Mouse (Mus musculus) forebrain, embryonic 11.5 days (tissue): Measurements from ENCODE around the gene 2610507B11Rik. TPM values are rescaled to one million over a fixed set of nuclear protein-coding genes. Genes with fewer than 3 reads are reported as not detected.

ENCODE experiments used
- ATAC-seq: fragments of 200-750 bp; cut with Nextera tagmentation; replicated peaks from 2 replicates; pipeline ENCODE4 v1.8.0; 2017; ENCODE audit warnings: moderate TSS enrichment; ENCODE audit not compliant: low FRiP score
- DNase-seq: peaks from one replicate; pipeline ENCODE4 v3.0.0-alpha.2; 2017; ENCODE audit warnings: low spot score
- H3K27ac ChIP-seq: fragments of 300-500 bp; sonication (generic); 2 replicates; pipeline ENCODE4 v1.5.1; 2014; ENCODE audit warnings: low read depth, low read length
- H3K27me3 ChIP-seq: fragments of 300-500 bp; sonication (generic); 2 replicates; pipeline ENCODE4 v1.6.1; 2014; ENCODE audit warnings: mild to moderate bottlenecking, low read length, mixed read lengths; ENCODE audit not compliant: control insufficient read depth, insufficient read depth
- H3K36me3 ChIP-seq: fragments of 300-500 bp; sonication (generic); 2 replicates; pipeline ENCODE4 v1.6.1; 2014; ENCODE audit warnings: mild to moderate bottlenecking, low read length, moderate library complexity, mixed read lengths; ENCODE audit not compliant: control insufficient read depth, insufficient read depth
- H3K4me1 ChIP-seq: fragments of 300-500 bp; sonication (generic); replicated peaks from 2 replicates; pipeline ENCODE4 v1.6.1; 2014; ENCODE audit warnings: low read length, mixed read lengths; ENCODE audit not compliant: control insufficient read depth, insufficient read depth
- H3K4me2 ChIP-seq: fragments of 300-500 bp; sonication (generic); 2 replicates; pipeline ENCODE4 v1.6.1; 2014; ENCODE audit warnings: low read depth, mild to moderate bottlenecking, low read length, moderate library complexity, mixed read lengths; ENCODE audit not compliant: severe bottlenecking
- H3K4me3 ChIP-seq: fragments of 300-500 bp; sonication (generic); 2 replicates; pipeline ENCODE4 v1.5.1; 2014; ENCODE audit warnings: low read depth, low read length
- H3K9ac ChIP-seq: fragments of 300-500 bp; sonication (generic); 2 replicates; pipeline ENCODE4 v1.6.1; 2014; ENCODE audit warnings: low read length
- H3K9me3 ChIP-seq: fragments of 300-500 bp; sonication (generic); 2 replicates; pipeline ENCODE4 v1.6.1; 2016; ENCODE audit warnings: low read length, mixed read lengths; ENCODE audit not compliant: control insufficient read depth
- WGBS: fragments of 180-500 bp; shearing (Covaris S2); extraction: QIAGEN DNeasy Blood & Tissue Kit; methylation state at CpG from one replicate; pipeline ENCODE4 v1.1.7; 2014; 5-methylcytosine and 5-hydroxymethylcytosine counted together
- polyA plus RNA-seq: library from polyadenylated mRNA; unstranded; fragments of >200 nt; fragmentation: Nextera tagmentation; extraction: Ambion mirVana; gene quantifications from 2 replicates; pipeline ENCODE4 v1.2.1, GENCODE M21; 2014

The 2610507B11Rik gene
- polyA plus RNA-seq, 1 experiment from 2014 or later, result 84.6 TPM

DNA sequence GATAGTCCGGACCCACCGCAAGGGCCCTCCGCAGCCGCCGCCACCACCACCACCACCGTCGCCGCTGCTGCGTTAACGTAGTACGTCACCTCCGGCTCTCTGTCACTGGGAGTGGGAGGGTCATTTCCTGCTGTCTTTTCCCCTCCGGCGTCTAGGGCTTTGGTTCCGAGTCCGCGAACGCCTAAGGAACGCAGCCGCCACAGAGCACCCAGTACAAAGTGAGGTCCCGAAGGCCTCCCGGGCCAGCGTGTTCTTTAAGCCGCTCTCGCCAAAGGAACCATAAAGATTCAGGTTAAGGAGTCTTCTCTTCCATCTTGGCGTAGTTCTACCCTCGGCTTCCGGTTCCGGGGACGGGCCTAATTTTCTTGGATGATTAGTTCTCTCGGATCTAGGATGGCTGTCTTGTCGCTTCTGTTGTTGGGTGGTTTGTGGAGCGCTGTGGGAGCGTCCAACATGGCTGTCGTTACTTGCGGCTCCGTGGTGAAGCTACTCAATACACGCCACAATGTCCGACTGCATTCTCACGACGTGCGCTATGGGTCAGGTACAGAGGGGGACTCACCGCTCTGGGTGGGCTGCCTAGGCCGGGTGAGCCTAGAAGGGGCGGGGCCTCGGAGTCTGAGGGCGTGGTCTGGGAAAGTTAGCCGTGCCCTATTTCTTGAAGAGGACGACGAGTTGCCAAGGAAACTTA is 15.8 kb upstream of the 2610507B11Rik start, which contains the start of the genes Sdf2 and Supt6:
Gene Sdf2, plus strand, starts transcription at position 120 of the 691 bp plus-strand sequence.
Gene Supt6, minus strand, starts transcription at position 361 of the 691 bp plus-strand sequence.
- ATAC-seq (peak; percentile 88), DNase-seq (peak; percentile 91)
- H3K4me1 ChIP-seq, result peaks cover 2% of the 10 kb centered on the region; the same call in 1 of the 2 replicates
- H3K9ac ChIP-seq, result peak within 1 kb of the TSS; percentile 87
- WGBS, result under 1% methylated on average over 50 of the region's 50 CpGs
- no peaks in the 10 kb centered on the region for H3K36me3 ChIP-seq
- no peaks in the 10 kb centered on the region for H3K27me3 ChIP-seq
- no peaks in the 10 kb centered on the region for H3K9me3 ChIP-seq
- peak within 1 kb of the TSS; percentile 84 for H3K4me2 ChIP-seq
- H3K27ac ChIP-seq, result peak within 1 kb of the TSS; percentile 65; the same call in 1 of the 2 replicates
- H3K4me3 ChIP-seq, result peak within 1 kb of the TSS; percentile 97

GRCm38 (mm10) chr11:78246318-78247011 is 15.1 kb upstream of the 2610507B11Rik start:
- Histone ChIP-seq H3K4me2 (peak overlapping the region; percentile 84), H3K4me1 (peaks cover 2% of the 10 kb centered on the region; the same call in 1 of the 2 replicates), H3K4me3 (peak overlapping the region; percentile 97), H3K9me3 (no peaks in the 10 kb centered on the region), H3K9ac (no peak overlapping the region), H3K27ac (no peak overlapping the region), H3K36me3 (no peaks in the 10 kb centered on the region), H3K27me3 (no peaks in the 10 kb centered on the region)
- ATAC-seq, result no peak
- 54% methylated on average over 7 of the region's 7 CpGs for WGBS
- DNase-seq, result no peak

GRCm38 (mm10) chr11:78247012-78247348 is 14.6 kb upstream of the 2610507B11Rik start:
- Histone ChIP-seq H3K9me3 (no peaks in the 10 kb centered on the region), H3K27me3 (no peaks in the 10 kb centered on the region), H3K4me3 (0 out of 2 replicates have a peak overlapping the region, but pooled peaks have one; percentile 97), H3K4me1 (peaks cover 2% of the 10 kb centered on the region; the same call in 1 of the 2 replicates), H3K36me3 (no peaks in the 10 kb centered on the region), H3K9ac (no peak overlapping the region), H3K27ac (no peak overlapping the region), H3K4me2 (no peak overlapping the region)
- 86% methylated on average over 3 of the region's 3 CpGs for WGBS
- DNase-seq (no peak), ATAC-seq (no peak)

GRCm38 (mm10) chr11:78247727-78248140 is 13.8 kb upstream of the 2610507B11Rik start:
- Histone ChIP-seq H3K9me3 (no peaks in the 10 kb centered on the region), H3K27ac (no peak overlapping the region), H3K27me3 (no peaks in the 10 kb centered on the region), H3K4me1 (peaks cover 2% of the 10 kb centered on the region; the same call in 1 of the 2 replicates), H3K4me3 (no peak overlapping the region), H3K36me3 (peaks cover 4% of the 10 kb centered on the region; the same call in 1 of the 2 replicates), H3K9ac (no peak overlapping the region), H3K4me2 (0 out of 2 replicates have a peak overlapping the region, but pooled peaks have one; percentile 11)
- DNase-seq, result no peak
- WGBS, result 69% methylated on average over 4 of the region's 4 CpGs
- no peak for ATAC-seq

DNA sequence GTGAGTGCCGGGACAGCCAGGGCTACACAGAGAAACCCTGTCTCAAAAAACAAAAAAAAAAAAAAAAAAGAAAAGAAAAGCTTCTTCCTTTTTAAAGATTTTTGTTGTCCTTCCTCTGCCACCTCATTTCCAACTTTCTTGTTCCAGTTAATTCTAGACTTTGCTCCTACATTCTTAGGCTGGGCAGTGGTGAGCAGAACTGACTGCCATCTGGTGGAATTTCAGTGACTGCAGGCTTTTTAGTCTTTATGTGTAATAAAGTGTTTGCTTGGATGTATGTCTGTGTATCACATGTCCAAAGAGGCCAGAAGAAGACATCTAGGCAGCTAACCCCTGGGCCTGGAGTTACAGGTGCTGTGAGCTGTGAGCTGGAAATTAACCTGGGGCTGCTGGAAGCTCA is 4.9 kb upstream of the 2610507B11Rik start:
- no peak for ATAC-seq
- H3K36me3 ChIP-seq, result peaks cover 4% of the 10 kb centered on the region; the same call in 1 of the 2 replicates
- peaks cover 3% of the 10 kb centered on the region; the same call in 1 of the 2 replicates for H3K27me3 ChIP-seq
- H3K27ac ChIP-seq, result no peak overlapping the region
- WGBS, result 94% methylated on average over 1 of the region's 1 CpGs
- H3K9me3 ChIP-seq, result no peaks in the 10 kb centered on the region
- H3K4me1 ChIP-seq, result no peaks in the 10 kb centered on the region
- no peak overlapping the region for H3K4me3 ChIP-seq
- no peak overlapping the region for H3K4me2 ChIP-seq
- H3K9ac ChIP-seq, result no peak overlapping the region
- DNase-seq, result no peak

DNA sequence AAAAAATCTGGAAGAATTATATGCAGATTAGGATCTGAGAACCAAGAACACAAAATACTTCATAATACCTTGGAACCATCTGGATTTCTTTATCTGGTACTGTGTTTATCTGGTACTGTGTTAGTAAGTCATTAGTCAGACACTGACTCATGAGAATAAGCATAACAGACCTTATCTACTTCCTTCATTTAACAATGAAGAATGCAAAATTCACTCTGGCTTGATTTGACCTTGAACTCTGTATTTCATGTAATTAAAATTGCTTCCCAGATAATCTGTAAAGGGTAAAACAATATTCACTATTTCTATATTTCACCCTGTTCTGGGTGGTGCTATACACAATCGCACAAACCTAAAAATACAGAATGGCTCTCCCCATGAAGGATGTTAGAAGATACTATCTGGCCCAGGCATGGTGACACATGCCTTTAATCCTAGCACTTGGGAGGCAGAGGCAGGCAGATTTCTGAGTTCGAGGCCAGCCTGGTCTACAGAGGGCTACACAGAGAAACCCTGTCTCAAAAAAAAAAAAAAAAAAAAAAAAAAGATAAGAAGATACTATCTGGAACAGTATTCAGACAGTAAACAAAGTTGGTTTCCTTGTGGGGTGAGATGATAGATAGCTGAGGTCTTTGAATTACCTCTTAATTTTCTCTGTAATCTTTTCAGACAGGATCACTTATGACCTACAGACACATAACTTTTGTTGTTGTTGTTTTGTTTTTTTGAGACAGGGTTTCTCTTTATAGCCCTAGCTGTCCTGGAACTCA is 878 bp upstream of the 2610507B11Rik start:
- Histone ChIP-seq H3K9me3 (no peaks in the 10 kb centered on the region), H3K27ac (no peak overlapping the region), H3K4me2 (no peak overlapping the region), H3K9ac (no peak overlapping the region), H3K27me3 (peaks cover 3% of the 10 kb centered on the region; the same call in 1 of the 2 replicates), H3K4me1 (no peaks in the 10 kb centered on the region), H3K4me3 (peak overlapping the region; percentile 57; the same call in 1 of the 2 replicates), H3K36me3 (no peaks in the 10 kb centered on the region; the same call in 1 of the 2 replicates)
- ATAC-seq, result no peak
- WGBS, result 98% methylated on average over 2 of the region's 2 CpGs
- no peak for DNase-seq

DNA sequence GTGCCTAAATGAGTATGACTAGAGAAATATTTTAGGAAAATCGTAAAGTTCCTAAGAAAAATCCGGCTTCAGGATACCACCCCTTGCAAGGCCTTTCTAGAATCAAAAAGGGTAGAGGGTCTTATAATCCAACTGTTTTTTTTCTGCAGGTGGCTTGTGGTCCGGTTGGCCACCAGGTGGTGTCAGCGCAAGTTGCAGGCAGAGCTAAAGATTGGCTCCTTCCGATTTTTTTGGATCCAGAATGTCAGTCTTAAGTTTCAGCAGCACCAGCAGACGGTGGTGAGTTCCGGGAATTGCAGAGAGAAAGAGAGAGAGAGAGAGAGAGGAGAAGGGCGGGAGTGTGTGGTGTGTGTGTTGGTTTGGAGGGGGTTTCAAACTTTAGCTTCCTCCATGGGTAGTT is 998 bp downstream of the 2610507B11Rik start:
- Histone ChIP-seq H3K27ac (no peak overlapping the region), H3K9me3 (no peaks in the 10 kb centered on the region), H3K27me3 (peaks cover 3% of the 10 kb centered on the region; the same call in 1 of the 2 replicates), H3K4me1 (no peaks in the 10 kb centered on the region), H3K4me3 (peak overlapping the region; percentile 57), H3K36me3 (peaks cover 2% of the 10 kb centered on the region; the same call in 1 of the 2 replicates), H3K4me2 (peak overlapping the region; percentile 69), H3K9ac (peak overlapping the region; percentile 7; the same call in 1 of the 2 replicates)
- no peak for ATAC-seq
- WGBS, result 3% methylated on average over 8 of the region's 8 CpGs
- peak; percentile 74 for DNase-seq

DNA sequence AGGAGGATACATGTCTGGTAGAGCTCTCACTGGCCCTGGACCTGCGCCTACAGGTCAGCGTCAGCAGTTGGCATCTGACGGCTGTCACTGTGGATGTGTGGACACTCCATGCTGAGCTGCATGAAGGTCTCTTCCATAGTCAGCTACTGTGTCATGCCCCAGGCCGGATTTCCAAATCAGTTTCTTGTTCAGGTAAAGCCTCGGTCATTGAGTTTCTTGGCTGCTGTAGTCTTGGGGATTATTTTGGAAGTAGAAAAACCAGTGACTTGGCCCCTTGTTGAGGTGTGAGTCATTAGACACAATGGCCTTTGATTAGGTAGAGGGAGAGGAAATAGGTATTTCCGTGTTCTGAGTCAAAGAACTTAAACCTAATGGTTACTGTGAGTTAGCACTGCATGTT is 4.0 kb downstream of the 2610507B11Rik start:
- no peaks in the 10 kb centered on the region for H3K9me3 ChIP-seq
- DNase-seq, result no peak
- no peak for ATAC-seq
- no peak overlapping the region for H3K4me2 ChIP-seq
- H3K27me3 ChIP-seq, result no peaks in the 10 kb centered on the region
- no peaks in the 10 kb centered on the region for H3K4me1 ChIP-seq
- 94% methylated on average over 6 of the region's 6 CpGs for WGBS
- no peak overlapping the region for H3K27ac ChIP-seq
- no peak overlapping the region for H3K9ac ChIP-seq
- no peak overlapping the region for H3K4me3 ChIP-seq
- H3K36me3 ChIP-seq, result peaks cover 12% of the 10 kb centered on the region; the same call in 1 of the 2 replicates
